Mouse (Mus musculus) cerebral cortex, adult 2 months (tissue): Measurements from ENCODE around the gene Aes.

ENCODE experiments used
- WGBS: fragments of 180-500 bp; shearing (Covaris S2); methylation state at CpG from one replicate; pipeline ENCODE4 v1.1.7; 2018; 5-methylcytosine and 5-hydroxymethylcytosine counted together

The Aes gene

DNA sequence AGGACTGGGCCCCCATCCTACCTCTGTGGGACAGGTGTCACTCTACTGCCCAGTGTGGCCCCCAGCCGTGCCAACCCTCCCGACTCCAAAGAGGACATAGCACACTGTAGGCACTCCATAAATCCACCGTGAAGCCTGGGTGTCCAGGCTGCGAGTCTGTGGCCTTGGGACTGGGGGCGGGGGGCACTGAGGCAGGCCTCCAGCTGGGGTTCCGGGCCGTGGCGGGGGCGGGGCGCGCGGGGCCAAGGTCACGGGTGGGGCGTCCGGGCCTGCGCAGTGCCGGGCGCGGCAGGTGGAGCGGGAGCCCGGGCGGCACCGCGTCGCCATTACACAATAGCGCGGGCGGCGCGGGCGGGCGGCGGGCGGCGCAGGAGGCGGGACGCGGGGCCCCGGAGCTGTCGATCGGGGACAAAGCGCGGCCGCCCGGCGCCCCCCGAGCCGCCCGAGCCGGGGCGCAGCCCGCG lies at the start of gene Aes:
Gene Aes, plus strand, starts transcription at position 326 of the 464 bp plus-strand sequence.
- whole genome bisulfite sequencing = under 1% methylated on average over 50 of the region's 53 CpGs

DNA sequence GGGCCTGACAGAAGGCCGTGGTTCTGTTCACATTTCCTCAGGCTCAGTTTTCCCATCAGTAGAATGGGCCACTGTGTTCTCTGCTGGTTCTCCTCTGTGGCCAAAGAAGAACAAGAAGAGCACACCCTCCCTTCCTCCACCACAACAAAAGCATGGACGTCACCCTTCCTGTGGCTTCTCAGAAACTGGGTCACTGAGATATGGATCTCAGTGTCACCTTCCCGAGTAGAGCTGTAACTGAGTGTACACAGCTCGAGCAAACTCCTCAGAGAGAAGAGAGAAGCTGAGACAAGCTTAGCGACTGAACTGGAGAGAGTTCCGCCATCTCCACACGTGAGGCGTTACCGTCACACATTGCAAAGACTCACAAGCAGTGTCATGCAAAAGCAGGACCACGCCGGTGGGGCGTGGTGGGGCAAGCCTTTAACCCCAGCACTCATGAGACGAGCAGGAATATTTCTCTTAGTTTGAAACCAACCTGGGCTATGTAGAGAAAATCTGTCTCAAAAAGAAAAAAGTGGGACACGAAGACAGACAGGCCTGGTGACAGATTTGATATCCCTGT lies 49.0 kb upstream of the Aes start:
- 79% methylated on average over 14 of the region's 14 CpGs for WGBS

DNA sequence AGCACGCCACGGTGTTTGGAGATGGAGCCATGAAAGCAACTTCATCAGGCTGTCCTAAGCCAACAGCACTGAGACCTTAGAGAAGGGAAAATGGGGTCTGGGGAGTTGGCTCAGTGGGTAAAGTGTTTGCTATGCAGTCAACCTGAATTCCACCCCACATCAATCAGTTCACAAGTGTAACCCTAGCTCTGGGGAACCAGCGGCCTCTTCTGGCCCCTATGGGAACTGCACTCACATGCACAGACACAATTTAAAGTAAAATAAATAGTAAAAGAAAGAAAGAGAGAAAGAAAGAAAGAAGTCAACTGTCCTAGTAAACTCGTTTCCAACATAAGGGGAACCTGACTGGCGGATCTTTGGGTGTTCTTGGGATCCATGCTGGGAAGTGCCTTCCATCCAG lies 45.5 kb upstream of the Aes start:
- 88% methylated on average over 5 of the region's 5 CpGs for WGBS

DNA sequence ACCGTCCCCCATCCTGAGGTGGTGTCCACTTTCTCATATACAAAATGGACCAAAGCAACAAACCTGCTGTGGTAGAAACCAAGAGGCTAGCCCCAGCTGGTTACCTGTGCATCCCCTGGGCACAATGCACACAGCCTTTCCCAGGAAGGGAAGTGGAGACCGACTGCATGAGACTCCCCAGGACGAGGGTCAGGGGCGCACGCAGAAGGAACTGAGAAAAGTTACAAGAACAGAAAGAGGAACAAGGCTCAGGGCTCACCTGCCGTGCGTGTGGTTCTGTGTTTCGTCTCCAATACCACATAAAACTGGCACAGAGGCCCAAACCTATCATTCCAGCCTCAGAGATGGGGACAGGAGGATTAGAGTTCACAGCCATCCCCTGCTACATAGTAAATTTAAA lies 42.1 kb upstream of the Aes start:
- 87% methylated on average over 8 of the region's 8 CpGs for WGBS

DNA sequence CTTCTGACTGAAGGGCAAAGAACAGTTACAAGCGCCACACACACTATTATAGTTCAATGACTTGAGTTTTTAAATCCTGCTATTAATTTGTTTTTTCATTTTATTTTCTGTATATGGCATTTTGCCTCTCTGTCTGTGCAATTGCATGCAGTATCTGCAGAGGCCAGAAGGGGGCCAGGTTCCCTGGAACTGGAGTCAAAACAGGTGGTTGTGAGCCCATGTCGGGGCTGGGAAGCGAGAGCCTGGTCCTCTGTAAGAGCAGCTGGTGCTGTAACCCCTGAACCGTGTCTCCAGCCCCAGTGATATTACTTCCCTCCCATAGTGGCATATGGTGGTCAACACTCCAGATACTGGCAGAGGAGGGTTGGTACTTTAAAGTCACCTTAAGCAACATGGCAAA lies 40.7 kb upstream of the Aes start:
- WGBS = 20% methylated on average over 4 of the region's 4 CpGs

DNA sequence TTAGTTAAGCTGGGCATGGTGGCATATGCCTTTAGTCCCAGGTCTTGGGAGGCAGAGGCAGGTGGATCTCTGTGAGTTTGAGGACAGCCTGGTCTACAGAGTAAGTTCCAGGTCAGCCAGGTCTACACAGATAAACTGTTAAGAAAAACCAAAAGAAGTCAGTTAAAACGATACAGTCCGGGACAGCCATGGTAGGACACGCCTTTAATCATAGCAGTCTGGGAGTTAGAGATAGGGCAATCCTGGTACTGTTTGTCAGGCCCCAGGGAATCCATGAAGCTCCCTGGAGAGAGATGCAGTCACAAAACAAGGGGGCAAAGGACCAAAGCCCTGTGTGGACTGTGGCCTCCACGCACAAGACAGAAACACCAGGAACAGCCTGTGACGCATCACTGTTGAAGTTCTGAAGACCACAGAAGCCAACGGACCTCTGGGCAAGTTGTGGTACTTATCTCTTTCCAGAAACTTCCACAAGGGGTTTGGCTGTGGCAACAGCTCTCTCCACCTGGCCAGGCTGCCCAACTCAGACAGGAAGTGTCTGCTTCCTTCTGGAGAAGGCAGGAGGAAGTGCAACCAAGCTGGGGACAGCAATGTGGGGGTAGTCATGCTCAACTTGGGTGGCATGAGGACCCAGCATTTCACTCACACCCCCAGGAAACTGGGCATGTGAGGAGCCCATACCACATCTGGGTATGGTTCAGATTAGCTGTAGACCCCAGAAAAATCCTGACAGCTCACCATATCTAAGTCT lies 39.9 kb upstream of the Aes start:
- WGBS = 78% methylated on average over 6 of the region's 6 CpGs

DNA sequence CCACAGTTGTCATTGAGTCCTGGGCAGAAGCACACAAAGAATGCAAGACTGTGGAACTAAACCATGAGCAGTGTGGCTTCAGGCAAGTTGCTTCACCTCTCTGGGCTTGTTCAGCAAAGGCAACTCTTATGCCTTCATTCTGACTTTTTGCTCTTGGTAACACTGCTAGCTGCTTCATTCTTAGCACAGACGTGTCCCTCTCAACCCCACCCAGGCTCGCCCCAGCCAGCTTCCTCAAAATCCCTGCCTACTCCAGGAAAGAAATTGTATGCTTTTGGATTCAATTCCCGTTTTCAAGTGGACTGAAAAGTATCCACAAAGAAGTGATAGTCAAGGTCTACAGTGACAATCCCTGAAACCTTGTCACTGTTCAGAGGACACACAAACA lies 39.3 kb upstream of the Aes start:
- WGBS = 61% methylated on average over 3 of the region's 3 CpGs

DNA sequence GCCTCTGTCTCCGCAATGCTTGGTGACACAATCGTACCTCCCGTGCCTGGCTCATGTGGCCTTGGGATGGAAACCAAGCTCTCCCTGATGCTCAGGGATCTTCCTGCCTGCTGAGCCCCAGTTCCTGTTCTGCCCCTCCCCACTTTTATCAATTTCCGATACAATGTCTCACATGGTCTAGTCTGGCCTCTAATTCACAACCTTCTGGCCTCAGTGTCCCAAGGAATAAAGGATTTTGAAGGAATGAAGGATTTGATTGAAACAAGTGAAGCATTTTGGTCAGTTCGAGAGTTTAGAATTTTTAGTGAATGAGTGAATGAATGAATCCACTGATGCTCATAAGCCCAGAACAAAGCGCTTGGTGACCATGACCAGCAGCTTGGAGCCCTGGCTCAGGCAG lies 36.1 kb upstream of the Aes start:
- 76% methylated on average over 6 of the region's 6 CpGs for WGBS

DNA sequence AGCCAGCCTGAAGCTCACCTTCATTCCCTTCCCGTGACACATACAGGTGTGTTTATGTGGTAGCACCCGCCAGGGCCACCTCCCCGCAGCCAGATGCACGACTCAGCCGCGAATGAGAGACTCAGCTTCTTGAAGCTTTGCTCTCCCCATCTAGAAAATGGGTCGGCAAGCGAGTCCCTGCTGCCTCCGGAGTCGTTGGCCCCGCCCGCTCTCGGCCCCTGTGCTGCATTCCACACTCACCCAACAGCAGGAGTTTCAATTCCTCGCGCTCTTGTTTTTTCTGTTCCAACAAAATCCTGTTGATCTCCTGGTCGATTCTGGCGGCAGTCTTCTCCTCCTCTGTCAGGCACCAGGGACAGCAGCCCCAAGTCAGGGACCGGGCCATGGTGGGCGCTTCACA lies 35.7 kb upstream of the Aes start:
- 47% methylated on average over 19 of the region's 19 CpGs for WGBS

DNA sequence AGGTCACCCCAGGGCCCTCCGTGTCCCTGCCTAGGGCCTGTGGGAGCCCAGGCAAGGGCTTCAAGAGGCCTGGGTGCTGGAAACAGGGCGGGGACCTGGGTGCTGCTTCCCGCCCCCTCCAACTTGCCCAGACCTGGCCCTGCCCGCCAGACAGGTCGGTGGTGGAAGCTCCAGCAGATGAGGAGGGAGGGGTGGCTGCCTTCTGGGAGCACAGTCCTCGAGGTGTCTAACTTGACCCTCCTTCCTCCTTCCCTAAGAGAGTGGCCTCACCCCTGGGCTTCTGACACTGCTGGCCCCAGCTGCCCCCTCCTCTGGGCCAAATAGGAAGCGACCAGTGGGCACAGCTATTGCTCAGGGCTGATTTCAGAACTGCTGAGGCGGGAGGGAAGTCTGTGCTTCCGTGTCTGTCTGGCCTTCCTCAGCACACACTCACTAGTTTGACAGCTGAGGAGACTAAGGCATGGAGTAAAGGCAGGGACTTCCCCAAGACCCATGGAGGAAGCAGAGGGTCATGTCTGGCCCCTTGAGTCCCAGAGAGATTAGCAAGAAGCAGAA lies 35.2 kb upstream of the Aes start, which contains the start of gene Gna15:
Gene Gna15, minus strand, starts transcription at position 175 of the 555 bp plus-strand sequence.
- 51% methylated on average over 9 of the region's 9 CpGs for WGBS

DNA sequence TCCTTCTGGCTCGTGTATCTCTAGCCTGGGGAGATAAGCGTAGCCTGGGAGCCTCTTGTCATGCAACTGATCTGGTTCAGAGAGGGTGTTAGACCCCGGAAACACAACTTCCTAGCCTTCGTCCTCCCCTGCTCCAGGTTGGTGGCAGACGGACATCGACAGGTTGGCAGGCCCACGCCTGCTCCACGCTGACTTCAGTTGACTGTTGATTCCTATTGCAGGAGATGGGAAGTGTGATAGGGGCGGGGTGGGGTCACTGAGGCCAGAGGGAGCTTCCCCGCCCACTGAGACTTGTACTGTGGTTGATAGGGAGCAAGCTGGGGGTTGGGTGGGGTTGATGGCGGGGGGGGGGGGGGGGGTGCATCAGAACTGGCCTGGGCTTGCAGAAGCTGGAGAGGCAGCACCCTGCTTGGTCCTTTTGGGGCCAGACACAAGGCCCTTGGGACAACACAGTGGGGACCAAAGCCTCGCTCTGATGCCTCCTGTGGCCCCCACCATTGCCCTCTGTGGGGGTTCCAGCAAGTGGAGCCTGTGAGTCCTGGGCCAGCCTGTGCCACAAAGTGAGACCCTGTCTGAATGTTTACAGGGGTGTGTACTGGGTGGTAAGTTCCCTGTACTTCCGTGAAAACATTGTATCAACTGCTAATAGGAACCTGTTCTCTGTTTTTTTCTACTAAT lies 34.1 kb upstream of the Aes start:
- 69% methylated on average over 12 of the region's 13 CpGs for WGBS

DNA sequence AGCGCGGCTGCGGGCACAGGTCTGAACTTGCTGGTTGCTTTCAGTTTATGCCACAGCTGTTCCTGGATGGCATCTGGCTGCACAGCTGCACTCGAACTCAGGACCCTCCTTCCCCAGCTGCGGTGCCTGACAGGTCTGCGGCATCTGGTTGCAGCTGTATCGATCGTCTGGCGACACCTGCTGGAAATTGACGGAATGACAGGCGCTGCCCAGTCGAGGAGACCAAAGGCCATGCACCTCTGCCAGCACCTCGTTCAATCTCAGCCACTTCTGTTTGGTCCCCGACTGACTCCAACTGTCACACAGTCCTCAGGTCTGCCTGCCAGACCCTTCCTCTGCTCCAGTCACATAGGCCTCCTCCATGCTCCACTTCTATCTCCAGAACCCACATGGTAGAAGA lies 32.5 kb upstream of the Aes start:
- 13% methylated on average over 14 of the region's 14 CpGs for WGBS

DNA sequence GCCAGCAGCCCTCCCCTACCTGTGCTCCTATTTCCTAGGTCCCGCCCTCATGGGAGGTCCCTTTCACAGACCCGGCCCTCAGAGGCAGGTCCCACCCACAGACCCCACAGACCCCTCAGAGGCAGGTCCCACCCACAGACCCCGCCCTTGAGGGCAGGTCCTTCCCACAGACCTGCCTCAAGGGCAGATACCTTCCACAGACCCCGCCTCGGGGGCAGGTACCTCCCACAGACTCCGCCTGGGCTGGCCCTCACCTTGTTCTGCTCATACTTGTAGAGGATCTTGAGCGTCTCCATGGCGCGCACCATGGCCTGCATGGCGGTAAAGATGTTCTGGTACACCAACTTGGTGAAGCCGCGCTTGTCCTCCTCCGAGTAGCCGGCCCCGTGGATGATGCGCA lies 24.5 kb upstream of the Aes start:
- 77% methylated on average over 16 of the region's 16 CpGs for WGBS

DNA sequence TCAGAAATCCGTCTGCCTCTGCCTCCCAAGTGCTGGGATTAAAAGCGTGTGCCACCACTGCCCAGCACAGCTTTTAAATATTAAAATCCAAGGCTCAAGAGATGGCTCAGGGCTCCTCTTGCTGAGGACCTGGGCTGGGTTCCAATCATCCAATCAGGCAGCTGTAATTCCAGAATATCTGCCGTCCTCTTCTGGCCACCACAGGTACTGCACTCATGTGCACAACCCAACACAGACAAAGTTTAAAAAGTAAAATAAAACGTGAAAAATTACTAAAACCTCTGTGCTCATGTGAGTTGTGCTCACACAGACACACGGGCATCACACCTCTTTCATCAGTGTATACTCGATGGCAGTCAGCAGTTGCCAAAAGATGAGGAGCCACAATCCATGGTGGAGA lies 22.6 kb upstream of the Aes start:
- 73% methylated on average over 6 of the region's 6 CpGs for WGBS

DNA sequence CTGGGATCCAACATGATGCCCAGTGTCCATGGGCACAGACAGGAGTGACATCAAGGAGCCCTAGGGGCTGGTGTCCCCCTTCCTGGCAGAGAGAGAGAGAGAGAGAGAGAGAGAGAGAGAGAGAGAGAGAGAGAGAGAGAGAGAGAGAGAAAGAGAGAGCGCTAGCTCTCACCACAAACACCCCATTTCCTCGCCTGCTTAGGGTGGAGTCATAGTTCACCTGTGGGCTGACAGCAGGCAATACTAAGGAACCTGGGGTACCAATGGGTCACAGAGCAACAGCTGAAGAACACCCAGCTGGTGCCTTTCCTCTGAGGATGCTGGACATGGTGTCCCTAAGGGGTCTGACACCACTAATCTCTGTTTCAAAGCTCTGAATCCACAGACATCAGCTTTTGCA lies 21.9 kb upstream of the Aes start:
- 96% methylated on average over 2 of the region's 2 CpGs for WGBS

DNA sequence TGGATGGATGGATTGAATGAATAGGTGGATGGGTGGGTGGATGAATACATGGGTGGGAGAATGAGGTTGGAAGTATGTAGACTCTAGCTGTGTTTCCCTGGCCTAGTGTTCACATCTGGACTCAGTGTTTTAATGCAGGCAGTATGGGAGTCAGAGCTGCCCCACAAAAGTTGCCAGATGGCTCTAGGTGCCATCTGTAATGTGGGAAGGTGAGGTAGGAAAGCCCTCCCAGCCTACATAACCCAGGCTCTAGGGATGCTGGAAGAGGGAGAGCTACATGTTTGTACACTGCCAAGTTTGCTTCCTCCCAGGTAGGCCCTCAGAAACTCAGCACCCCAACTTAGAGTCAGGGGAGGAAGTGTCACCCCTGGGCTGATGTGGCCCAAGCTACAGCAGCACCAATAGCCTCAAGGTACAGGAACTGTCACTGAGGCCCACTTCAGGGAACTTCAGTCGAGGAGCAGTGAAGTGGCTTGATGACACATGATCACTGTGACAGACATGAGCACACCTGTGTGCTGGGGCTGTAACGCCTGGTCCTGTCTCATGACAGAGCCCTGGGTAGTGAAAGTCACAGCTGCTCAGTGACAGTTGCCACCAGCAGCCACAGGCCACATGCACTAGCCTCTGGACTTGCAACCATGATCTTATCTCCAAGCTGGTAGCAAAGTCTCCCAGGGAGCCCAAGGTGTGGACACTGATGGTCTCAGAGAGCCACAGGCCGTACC lies 20.8 kb upstream of the Aes start:
- WGBS = 67% methylated on average over 3 of the region's 3 CpGs

DNA sequence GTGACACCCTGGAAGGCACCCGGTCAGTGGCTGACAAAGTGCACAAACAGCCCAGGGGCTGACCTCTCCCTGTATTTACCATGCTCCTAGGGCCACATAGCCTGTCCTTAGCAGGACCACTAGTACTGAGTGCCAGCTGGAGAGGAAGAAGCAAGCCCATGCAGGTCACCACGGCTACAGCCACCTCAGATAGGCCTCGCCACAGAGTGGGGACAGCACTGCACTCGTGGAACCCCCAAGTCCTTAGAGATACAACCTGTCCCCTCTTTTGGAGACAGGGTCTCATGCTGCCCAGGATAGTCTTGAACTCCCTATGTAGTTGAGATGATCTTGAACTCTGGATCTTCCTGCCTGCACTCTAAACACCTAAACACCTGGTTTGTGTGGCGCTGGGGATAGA lies 17.9 kb upstream of the Aes start:
- WGBS = 67% methylated on average over 5 of the region's 5 CpGs

DNA sequence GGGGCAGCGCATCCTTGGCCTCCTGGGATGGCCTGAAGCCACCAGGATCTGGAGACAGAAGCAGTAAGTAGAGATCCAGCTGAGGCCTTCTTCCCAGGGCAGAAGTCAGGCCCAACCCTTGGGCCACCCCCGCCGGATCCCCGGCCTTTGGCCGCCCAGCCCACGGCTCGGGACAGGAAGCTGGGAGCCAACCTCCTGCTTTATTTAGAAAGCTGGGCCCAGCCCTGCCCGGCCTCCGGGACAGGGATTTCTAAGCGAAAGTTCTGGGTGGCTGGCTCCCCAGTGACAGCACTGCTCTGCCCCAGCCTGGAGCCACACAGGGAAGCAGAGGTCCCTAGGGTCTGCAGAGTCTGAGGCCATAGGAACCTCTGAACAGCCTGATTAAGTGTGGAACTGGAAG lies 17.5 kb upstream of the Aes start:
- 67% methylated on average over 10 of the region's 10 CpGs for WGBS

DNA sequence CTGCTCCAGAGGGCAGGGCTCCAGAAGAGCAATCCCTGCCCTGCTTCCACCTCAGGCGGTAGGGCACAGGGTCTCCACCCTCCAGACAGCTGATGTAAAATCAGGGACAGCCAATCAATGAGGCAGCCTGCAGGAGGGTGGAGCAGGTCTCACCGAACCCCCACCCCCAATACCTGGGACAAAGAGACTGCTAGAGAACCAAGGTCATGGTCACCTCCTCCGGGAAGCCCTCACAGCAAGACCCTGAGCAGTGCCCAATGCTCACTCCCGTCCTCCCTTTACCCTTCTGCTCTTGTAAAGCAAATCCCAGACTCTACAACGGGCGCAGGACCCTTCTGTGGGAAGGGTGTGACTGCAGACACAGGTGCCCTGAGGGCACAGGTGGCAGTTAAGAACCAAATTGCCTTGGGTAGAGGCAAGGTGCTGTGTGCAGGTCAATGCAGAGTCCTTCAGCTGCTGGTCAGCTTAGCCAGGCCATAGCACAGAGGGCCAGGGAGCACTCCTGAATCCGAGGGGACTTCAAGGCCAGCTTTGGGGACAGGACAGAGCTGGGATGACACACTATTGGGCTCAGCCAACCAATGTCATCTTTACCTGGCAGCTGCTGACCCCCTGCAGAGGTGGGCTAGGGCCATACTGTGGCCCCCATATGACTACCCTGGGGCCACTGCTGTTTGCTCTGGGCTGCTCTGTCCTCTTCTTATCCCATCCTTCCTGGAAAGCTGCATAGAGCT lies 16.4 kb upstream of the Aes start:
- WGBS = 78% methylated on average over 7 of the region's 7 CpGs

DNA sequence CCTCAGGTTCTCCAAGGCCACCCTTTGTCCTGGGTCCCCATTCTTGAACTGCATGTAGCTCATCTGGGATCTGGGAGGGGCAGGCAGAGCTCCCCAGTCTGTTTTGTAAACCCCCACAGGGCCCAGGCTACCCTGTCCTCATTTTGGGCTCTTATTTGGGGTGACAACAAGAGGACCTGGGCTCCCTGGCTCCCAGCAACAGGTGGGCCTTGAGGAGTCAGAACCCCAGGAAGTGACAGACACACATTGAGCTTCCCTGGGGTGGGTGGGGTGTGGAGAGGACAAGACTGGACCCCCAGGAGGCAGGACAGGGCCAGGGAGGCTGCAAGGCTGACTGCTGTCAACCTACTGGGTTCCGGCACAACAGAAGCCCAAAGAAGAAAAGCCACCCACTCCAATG lies 15.7 kb upstream of the Aes start:
- WGBS = 28% methylated on average over 1 of the region's 1 CpGs
